Mouse (Mus musculus) lung, postnatal 0 days (tissue): ENCODE measurements around the gene Entpd1. TPM values are rescaled to one million over a fixed set of nuclear protein-coding genes. Genes with fewer than 3 reads are reported as not detected.

Source experiments
- ATAC-seq: fragments of 200-750 bp; cut with Nextera tagmentation; 2 replicates; pipeline ENCODE4 v1.8.0; 2017; ENCODE audit warnings: moderate library complexity
- DNase-seq: peaks from one replicate; pipeline ENCODE4 v3.0.0-alpha.2; 2016; ENCODE audit warnings: low spot score
- H3K27ac ChIP-seq: fragments of 300-500 bp; sonication (generic); 2 replicates; pipeline ENCODE4 v1.5.1; 2014; ENCODE audit warnings: antibody characterized with exemption, mild to moderate bottlenecking, low read length, mixed read lengths
- H3K27me3 ChIP-seq: fragments of 300-500 bp; sonication (generic); replicated peaks from 2 replicates; pipeline ENCODE4 v1.6.1; 2014; ENCODE audit warnings: low read length, mixed read lengths; ENCODE audit not compliant: insufficient read depth
- H3K36me3 ChIP-seq: fragments of 300-500 bp; sonication (generic); 2 replicates; pipeline ENCODE4 v1.6.1; 2014; ENCODE audit warnings: low read length, mixed read lengths; ENCODE audit not compliant: insufficient read depth
- H3K4me1 ChIP-seq: fragments of 300-500 bp; sonication (generic); 2 replicates; pipeline ENCODE4 v1.6.1; 2014; ENCODE audit warnings: antibody characterized with exemption, low read depth, low read length, mixed read lengths; ENCODE audit not compliant: insufficient read depth
- H3K4me2 ChIP-seq: fragments of 300-500 bp; sonication (generic); replicated peaks from 2 replicates; pipeline ENCODE4 v1.6.1; 2014; ENCODE audit warnings: low read depth, mild to moderate bottlenecking, low read length, moderate library complexity, mixed read lengths
- H3K4me3 ChIP-seq: fragments of 300-500 bp; sonication (generic); 2 replicates; pipeline ENCODE4 v1.5.1; 2014; ENCODE audit warnings: low read depth, low read length
- H3K9ac ChIP-seq: fragments of 300-500 bp; sonication (generic); replicated peaks from 2 replicates; pipeline ENCODE4 v1.6.1; 2014; ENCODE audit warnings: low read depth, mild to moderate bottlenecking
- H3K9me3 ChIP-seq: fragments of 300-500 bp; sonication (generic); 2 replicates; pipeline ENCODE4 v1.6.1; 2016; ENCODE audit warnings: low read length, mixed read lengths
- CTCF ChIP-seq: IDR thresholded peaks from 2 replicates; pipeline ENCODE4 v1.5.1; 2016; ENCODE audit warnings: antibody characterized with exemption, mild to moderate bottlenecking
- EP300 ChIP-seq: IDR thresholded peaks from 2 replicates; pipeline ENCODE4 v1.6.1; 2016; ENCODE audit warnings: antibody characterized with exemption, mild to moderate bottlenecking, control low read depth
- WGBS: fragments of 180-500 bp; shearing (Covaris S2); extraction: QIAGEN DNeasy Blood & Tissue Kit; methylation state at CpG from one replicate; pipeline ENCODE4 v1.1.7; 2014; 5-methylcytosine and 5-hydroxymethylcytosine counted together
- polyA plus RNA-seq: library from polyadenylated mRNA; unstranded; fragments of >200 nt; fragmentation: Nextera tagmentation; extraction: Ambion mirVana; gene quantifications from 2 replicates; pipeline ENCODE4 v1.2.1, GENCODE M21; 2015

Gene Entpd1
- polyA plus RNA-seq, 1 experiment from 2014 or later: 32.2 TPM

DNA sequence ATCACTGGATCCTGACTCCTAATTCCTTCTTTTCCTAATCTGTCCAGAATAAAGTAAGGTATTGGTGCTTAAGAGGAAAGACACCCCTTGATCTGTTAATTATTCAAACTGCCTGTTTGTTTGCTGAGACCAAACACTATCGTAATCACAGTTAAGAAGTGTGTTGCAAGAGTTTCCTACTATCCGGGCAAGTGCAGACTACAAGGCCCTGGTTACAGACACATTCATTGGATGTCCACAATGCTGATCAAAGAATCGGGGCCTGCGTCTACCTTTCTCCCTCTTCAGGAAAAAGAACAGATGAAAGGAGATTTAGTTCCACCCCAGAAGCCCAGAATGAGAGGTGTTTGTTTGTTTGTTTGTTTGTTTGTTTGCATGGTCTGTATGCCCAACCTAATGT, 116.0 kb downstream of the Entpd1 start:
- Histone ChIP-seq H3K4me2 (no peak overlapping the region), H3K4me1 (peaks cover 5% of the 10 kb centered on the region; the same call in 1 of the 2 replicates), H3K36me3 (no peaks in the 10 kb centered on the region), H3K9ac (no peak overlapping the region), H3K9me3 (no peaks in the 10 kb centered on the region), H3K27me3 (no peaks in the 10 kb centered on the region), H3K27ac (no peak overlapping the region), H3K4me3 (no peak overlapping the region)
- DNase-seq (no peak), ATAC-seq (no peak)
- WGBS: 61% methylated on average over 4 of the region's 4 CpGs
- TF ChIP-seq EP300 (no peak), CTCF (no peak)

DNA sequence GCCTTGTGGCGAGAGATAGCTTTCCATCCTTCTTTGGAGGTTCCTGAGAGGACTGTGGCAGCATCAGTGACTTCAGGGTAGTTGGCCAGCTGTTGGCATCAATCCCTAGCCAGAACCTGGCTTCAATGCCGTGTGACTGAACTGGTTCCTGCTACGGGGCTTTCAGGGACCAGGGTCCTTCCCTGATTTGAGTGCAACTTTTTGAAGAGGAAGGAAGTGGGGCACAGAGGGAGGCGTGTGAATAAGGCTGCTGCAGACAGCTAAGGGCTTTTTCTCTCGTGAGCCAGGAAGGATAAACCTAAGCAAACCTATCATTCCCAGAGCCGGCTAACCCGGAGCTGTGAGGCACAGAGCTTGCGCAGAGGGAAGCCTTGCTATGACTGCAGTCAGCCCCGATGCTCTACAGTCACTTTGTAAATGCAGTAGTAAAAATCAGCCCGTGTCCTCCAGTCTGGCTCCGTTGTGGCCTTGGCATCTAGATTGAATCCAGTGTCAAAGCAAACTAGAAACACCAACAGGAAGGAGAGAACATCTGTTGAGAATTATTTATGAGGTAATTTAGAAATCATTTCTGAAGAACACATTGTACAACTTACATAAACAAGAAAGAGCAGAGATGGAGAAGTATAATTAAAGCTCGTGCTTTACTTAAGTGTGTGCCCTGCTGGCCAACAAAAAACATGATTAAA, 116.7 kb downstream of the Entpd1 start:
- no peaks in the 10 kb centered on the region for H3K27me3 ChIP-seq
- 27% methylated on average over 12 of the region's 12 CpGs for WGBS
- DNase-seq (peak; percentile 73), ATAC-seq (peak; percentile 30)
- H3K4me1 ChIP-seq: peaks cover 5% of the 10 kb centered on the region; the same call in 1 of the 2 replicates
- no peak overlapping the region for H3K4me3 ChIP-seq
- TF ChIP-seq EP300 (peak; percentile 60; the same call in 1 of the 2 replicates), CTCF (no peak)
- no peaks in the 10 kb centered on the region for H3K9me3 ChIP-seq
- no peaks in the 10 kb centered on the region for H3K36me3 ChIP-seq
- no peak overlapping the region for H3K4me2 ChIP-seq
- H3K9ac ChIP-seq: no peak overlapping the region
- H3K27ac ChIP-seq: no peak overlapping the region

DNA sequence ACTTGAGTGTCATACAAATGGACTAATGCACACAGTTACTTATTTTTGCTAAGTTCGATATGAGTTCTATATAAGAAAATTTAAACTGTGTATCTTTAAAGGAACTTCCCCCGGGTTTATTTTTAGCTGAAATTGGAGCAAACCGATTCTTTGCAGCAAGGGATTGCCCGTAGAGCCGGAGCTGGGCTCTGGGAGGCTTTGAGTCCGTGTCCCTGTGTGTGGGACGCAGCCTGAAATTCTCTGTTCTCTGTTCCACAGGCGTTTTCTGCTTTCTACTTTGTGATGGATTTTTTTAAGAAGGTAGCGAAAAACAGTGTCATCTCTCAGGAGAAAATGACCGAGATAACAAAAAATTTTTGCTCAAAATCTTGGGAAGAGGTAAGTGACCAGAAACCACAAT, 121.2 kb downstream of the Entpd1 start:
- Histone ChIP-seq H3K4me2 (no peak overlapping the region), H3K9me3 (no peaks in the 10 kb centered on the region), H3K27me3 (no peaks in the 10 kb centered on the region), H3K4me3 (no peak overlapping the region), H3K36me3 (no peaks in the 10 kb centered on the region), H3K4me1 (no peaks in the 10 kb centered on the region), H3K9ac (no peak overlapping the region), H3K27ac (no peak overlapping the region)
- DNase-seq (no peak), ATAC-seq (no peak)
- no peak for TF ChIP-seq CTCF
- no peak for TF ChIP-seq EP300
- WGBS: 60% methylated on average over 10 of the region's 10 CpGs

DNA sequence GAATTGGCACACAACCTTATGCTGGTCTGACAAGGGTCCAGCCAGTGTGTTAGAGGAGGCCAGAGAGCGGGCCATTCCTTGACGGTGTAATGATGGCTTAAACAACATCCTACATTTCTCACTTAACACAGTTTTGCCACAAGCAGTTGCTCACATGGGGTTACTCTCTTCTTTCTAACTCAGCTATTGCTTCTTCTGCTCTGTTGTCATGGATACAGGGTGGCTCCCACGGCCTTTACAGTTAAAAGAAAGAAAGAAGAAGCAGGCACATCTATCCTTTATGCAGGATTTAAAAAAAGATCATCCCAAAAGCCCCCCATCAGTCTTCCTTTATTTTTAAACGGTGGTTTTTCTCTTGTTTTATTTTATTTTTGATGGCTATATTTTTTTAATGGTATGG, 121.7 kb downstream of the Entpd1 start:
- Histone ChIP-seq H3K4me1 (no peaks in the 10 kb centered on the region), H3K36me3 (no peaks in the 10 kb centered on the region), H3K9ac (no peak overlapping the region), H3K4me3 (no peak overlapping the region), H3K27me3 (no peaks in the 10 kb centered on the region), H3K27ac (no peak overlapping the region), H3K9me3 (no peaks in the 10 kb centered on the region), H3K4me2 (no peak overlapping the region)
- ATAC-seq (no peak), DNase-seq (no peak)
- 56% methylated on average over 4 of the region's 4 CpGs for WGBS
- TF ChIP-seq CTCF (no peak), EP300 (no peak)

DNA sequence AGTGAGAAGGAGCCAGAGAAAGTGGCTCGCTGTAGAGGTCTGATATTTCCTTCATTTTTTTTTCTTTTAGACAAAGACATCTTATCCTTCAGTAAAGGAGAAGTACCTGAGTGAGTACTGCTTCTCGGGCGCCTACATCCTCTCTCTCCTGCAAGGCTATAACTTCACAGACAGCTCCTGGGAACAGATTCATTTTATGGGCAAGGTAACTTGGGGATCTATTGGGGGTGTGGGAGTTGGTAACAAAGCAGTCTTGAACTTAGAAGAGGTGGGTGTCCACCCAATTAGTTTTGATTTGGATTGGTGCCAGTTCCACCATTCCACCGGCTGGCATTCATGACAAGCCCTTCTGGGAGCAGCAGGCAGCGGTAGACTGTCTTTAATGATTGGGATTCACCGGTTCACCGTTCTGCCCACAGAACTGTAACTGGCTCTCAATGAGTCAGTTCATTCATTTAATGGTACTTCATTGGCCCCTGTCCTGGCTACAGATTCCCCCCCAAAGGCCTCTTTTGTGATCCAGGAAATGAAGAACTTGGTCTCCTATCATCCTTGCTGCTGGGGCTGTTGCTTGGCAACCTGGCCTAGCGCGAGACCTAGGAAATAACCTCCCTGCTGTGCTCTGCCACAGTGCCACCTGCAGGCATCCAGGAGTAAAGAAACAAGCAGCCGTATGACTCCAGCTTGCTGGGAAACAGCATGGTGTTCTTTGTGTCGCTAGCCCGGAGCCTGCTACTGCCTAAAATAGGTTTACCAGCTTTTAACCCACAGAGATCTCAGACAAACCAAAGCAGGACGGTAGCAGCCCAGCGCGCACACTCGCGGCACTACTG, 124.7 kb downstream of the Entpd1 start:
- Histone ChIP-seq H3K4me3 (no peak overlapping the region), H3K27me3 (no peaks in the 10 kb centered on the region), H3K4me2 (no peak overlapping the region), H3K27ac (no peak overlapping the region), H3K36me3 (no peaks in the 10 kb centered on the region), H3K9ac (no peak overlapping the region), H3K9me3 (no peaks in the 10 kb centered on the region), H3K4me1 (no peaks in the 10 kb centered on the region)
- peak; percentile 89 for TF ChIP-seq CTCF
- no peak for TF ChIP-seq EP300
- DNase-seq (peak; percentile 94), ATAC-seq (peak; percentile 92)
- 25% methylated on average over 17 of the region's 17 CpGs for WGBS

DNA sequence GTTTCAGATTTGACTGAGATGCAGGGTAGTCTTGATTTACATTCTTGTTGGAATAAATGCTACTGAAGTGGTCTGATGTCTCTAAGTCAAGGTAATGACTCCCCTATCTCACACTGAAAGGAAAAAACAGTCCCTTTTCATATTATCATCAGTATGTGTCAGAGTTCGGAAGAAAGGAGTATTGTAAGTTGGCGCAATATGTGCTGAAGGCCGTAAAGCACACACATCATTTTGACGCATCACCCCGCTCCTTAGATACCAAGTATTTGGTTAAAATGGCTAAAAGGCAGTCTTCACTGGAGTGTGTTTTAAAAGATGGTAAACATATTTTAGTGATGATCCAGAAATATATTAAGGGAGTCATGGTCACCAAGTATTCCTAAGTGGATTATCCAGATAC, 125.4 kb downstream of the Entpd1 start:
- H3K27me3 ChIP-seq: no peaks in the 10 kb centered on the region
- 63% methylated on average over 5 of the region's 5 CpGs for WGBS
- H3K4me2 ChIP-seq: no peak overlapping the region
- DNase-seq (no peak), ATAC-seq (no peak)
- no peaks in the 10 kb centered on the region for H3K36me3 ChIP-seq
- H3K9ac ChIP-seq: no peak overlapping the region
- no peak for TF ChIP-seq CTCF
- no peak for TF ChIP-seq EP300
- no peaks in the 10 kb centered on the region for H3K9me3 ChIP-seq
- H3K27ac ChIP-seq: no peak overlapping the region
- H3K4me1 ChIP-seq: no peaks in the 10 kb centered on the region
- no peak overlapping the region for H3K4me3 ChIP-seq
